Mouse (Mus musculus): ENCODE data around the gene Serpinb8. TPM values are rescaled to one million over a fixed set of nuclear protein-coding genes. Genes with fewer than 3 reads are reported as not detected.

Serpinb8 gene
- total RNA-seq, 2 experiments from 2014 or later: 1.3 to 2.5 TPM

DNA sequence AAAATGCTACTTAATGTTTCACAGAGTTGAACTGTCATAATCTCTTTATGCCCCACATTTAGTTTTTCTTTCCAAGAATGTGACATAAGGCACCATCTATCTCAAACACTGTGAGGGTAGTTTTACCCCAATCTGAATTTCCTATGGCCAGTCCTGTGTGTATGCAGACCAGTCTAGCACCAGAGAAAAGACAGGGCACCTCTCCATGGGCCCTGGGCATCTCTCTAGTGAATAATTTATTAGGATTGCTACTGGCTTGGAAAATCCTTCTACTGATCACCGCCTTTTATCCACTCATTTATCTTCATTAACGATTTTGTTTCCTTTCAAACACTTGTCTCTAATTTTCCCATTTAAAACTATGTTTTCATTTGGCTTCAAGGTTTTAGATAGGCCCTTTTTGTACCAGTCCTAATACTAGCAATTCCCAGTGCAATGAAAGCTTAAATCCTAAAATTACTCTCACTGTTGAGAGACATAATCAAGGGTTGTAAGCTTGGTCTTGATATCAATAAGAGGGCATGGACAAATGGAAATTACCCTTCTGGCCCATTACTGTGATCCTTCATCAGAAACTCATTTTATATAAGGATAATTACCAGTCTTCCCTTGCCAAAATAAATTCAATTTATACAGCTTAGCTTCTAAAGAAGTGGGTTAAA lies 52.8 kb downstream of the Serpinb8 start:
- DNase-seq: no peak
- intact Hi-C loops (cut with DNase I): no loop called here

DNA sequence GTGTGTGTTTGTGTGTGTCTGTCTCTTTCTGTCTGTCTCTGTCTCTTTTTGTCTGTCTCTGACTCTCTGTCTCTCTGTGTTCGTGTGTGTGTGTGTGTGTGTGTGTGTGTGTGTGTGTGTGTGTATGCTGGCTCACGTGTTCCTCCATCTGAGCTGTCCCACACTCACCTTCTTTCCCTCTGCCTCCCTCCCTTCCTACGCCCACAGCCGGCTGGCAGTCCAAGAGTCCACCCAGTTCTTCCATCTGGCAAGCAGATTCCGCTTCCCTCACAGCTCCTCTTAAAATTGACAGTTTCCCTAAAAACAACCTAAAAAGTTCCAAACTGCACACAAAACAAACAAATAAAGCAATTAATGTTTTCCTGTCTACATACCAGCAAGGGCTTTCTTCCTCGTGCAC lies 55.3 kb downstream of the Serpinb8 start:
- peak; percentile 1 for DNase-seq
- intact Hi-C loops (cut with DNase I): no loop called here

DNA sequence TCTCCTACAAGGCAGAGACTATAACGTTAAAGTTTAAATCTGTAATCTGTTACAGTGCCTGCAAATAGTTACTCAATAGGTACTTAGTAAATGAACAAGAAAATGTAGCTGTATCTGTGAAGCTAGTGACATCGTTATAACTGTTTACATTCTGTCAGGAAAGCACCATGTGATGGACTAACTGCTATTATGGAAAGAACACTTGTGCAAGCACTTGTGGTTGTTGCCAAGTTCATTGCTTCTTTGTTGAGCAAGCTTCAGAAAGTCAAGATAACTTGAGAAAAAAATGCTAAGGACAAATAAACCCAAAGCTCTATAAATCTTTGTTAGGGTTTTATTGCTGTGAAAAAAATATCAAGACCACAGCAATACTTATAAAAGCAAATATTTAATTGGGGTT lies 67.9 kb downstream of the Serpinb8 start:
- intact Hi-C loops (cut with DNase I): no loop called here
- no peak for DNase-seq

Other genes with a start within 250 kb of the Serpinb8 start
- not detected for gene Serpinb11, start 228.8 kb upstream of the Serpinb8 start, total RNA-seq (2021)
- gene Serpinb7, start 190.4 kb upstream of the Serpinb8 start, total RNA-seq (2021): not detected
- gene Serpinb2, start 78.6 kb upstream of the Serpinb8 start, total RNA-seq (2021): not detected